Mouse (Mus musculus): ENCODE data around the gene Slc23a2. TPM values are rescaled to one million over a fixed set of nuclear protein-coding genes. Genes with fewer than 3 reads are reported as not detected.

The Slc23a2 gene
- total RNA-seq, 2 experiments from 2014 or later = 93.1 to 96.0 TPM

- peak; percentile 74 to 90 for DNase-seq (ENCODE audit: low spot score in 2 of 2)
- Histone ChIP-seq H3K4me3 (peak within 1 kb of the TSS; percentile 72), H3K27ac (peak within 1 kb of the TSS; percentile 95)
- TF ChIP-seq CTCF (conservative IDR thresholded peaks at IDR 0.05) = no peak; the same call in 1 of the 2 replicates
These were observed 115.1 kb downstream of the Slc23a2 start, which contains the start of gene Rassf2 for GRCm38 (mm10) chr2:132029646-132030417. Rassf2 (minus strand) TSS chr2:132030258.

DNA sequence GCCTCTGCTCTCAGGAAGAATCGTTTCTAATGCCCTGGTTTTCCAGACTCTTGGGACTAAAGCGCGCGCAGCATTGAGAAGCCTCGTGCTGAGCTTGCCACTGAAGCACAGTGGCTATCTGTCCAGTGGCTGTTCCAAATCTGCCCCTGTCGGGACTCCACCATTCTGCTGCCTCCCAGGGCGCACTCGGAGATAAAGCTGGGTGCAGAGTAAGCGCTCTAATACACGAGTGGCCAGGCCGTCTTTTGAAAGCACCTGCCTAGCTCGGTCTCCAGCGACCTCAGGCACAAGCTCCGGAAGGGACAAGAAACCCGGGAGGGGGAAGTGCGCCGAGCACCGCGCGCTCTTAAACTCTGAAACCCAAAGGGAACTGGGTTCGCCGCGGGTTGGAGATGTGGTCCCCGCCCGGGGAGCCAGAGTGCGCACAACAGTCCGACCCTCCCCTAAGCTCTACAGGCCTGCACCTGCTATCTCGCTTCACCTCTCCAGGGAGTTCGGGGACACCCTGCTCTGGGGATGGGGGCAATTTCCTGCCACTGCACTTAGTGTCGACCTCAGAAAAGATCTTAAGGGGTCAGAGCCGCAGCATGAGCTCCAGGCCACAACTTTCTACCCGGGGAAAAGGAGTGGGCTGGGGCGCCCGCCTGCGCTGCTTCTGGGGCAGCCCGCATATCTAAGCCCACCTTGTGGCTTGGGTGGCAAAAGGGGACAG is 115.9 kb downstream of the Slc23a2 start:
- H3K4me3 ChIP-seq = peak overlapping the region; percentile 72
- H3K27ac ChIP-seq = peak overlapping the region; percentile 95
- DNase-seq (ENCODE audit: low spot score in 2 of 2) = no peak
- no peak for TF ChIP-seq CTCF (conservative IDR thresholded peaks at IDR 0.05)

GRCm38 (mm10) chr2:132028107-132028506 is 116.8 kb downstream of the Slc23a2 start:
- peak overlapping the region; percentile 95 for H3K27ac ChIP-seq
- TF ChIP-seq CTCF (conservative IDR thresholded peaks at IDR 0.05) = no peak
- H3K4me3 ChIP-seq = peak overlapping the region; percentile 72

GRCm38 (mm10) chr2:132027366-132027765 is 117.5 kb downstream of the Slc23a2 start:
- no peak for TF ChIP-seq CTCF (conservative IDR thresholded peaks at IDR 0.05)
- H3K27ac ChIP-seq = peak overlapping the region; percentile 36; the same call in 1 of the 2 replicates
- H3K4me3 ChIP-seq = no peak overlapping the region
- no peak for DNase-seq (ENCODE audit: low spot score in 2 of 2)

More at GRCm38 (mm10) chr2:132028107-132028506, 116.8 kb downstream of the Slc23a2 start:
- no peak for DNase-seq (ENCODE audit: low spot score in 2 of 2)

DNA sequence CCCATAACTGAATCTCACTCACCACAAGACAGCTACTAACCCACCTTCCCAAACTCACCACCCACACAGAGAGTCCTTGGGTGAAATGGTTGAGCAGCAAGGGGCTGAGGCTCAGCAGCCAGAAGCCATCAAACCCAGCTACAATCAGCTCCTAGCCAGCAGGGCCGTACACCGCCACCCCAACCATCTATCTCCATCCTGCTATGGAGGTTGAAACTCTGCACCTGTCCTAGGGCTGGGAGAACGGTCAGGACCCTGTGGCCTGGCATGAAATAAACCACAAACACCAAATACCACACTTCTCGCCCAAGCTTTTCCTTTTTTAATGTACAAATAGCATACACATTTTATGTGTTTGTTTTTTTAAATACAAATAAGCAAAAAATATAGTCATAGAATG is 120.9 kb downstream of the Slc23a2 start:
- Histone ChIP-seq H3K27ac (no peak overlapping the region), H3K4me3 (no peak overlapping the region)
- TF ChIP-seq CTCF (conservative IDR thresholded peaks at IDR 0.05) = no peak
- no peak for DNase-seq (ENCODE audit: low spot score in 2 of 2)

DNA sequence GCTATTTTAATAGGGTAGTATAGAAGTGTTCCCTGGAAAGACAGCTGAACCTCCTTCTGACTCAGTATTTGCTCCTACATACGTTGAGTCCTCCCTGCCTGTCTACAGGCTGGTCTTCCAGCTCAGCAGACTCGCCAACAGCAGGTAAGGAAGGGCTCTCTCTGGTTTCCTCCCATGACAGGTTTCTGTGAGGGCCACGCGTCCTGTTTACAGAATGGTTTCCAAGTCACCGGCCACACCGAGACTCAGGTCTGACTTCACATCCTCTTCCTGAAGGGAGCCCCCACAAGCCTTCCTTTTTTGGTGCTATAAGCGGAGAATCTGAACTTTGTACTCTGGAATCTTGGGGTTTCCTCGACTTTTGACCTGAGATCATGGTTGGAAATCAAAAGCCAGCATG is 122.3 kb downstream of the Slc23a2 start:
- Histone ChIP-seq H3K4me3 (no peak overlapping the region), H3K27ac (no peak overlapping the region)
- no peak for DNase-seq (ENCODE audit: low spot score in 2 of 2)
- no peak for TF ChIP-seq CTCF (conservative IDR thresholded peaks at IDR 0.05)

DNA sequence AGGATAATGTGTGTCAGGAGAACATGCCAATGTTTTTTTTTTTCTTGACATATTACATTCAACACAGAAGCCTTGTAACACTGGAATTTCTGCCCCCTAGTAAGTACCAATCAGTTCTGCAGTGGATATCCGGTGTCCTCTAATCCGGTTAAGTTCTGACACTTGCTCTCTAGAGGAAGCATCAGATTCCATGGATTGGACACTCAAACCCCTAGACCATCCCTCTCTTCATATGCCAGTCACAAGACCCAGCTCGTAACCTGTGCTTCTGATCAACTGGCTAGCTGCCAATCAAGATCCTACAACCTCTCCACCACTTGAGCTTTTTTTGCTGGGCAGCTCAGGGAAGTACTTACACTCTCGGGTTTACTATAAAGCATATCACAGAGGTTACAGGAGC is 123.3 kb downstream of the Slc23a2 start:
- DNase-seq (ENCODE audit: low spot score in 2 of 2) = no peak
- no peak overlapping the region; the same call in 1 of the 2 replicates for H3K27ac ChIP-seq
- no peak for TF ChIP-seq CTCF (conservative IDR thresholded peaks at IDR 0.05)
- no peak overlapping the region for H3K4me3 ChIP-seq

- no peak overlapping the region for H3K4me3 ChIP-seq
- no peak for DNase-seq (ENCODE audit: low spot score in 2 of 2)
- peak overlapping the region; percentile 33 for H3K27ac ChIP-seq
- TF ChIP-seq CTCF (conservative IDR thresholded peaks at IDR 0.05) = no peak
These were observed 123.8 kb downstream of the Slc23a2 start for GRCm38 (mm10) chr2:132020991-132021541.

GRCm38 (mm10) chr2:132020420-132020819 is 124.5 kb downstream of the Slc23a2 start:
- Histone ChIP-seq H3K27ac (peak overlapping the region; percentile 33; the same call in 1 of the 2 replicates), H3K4me3 (no peak overlapping the region)
- no peak for DNase-seq (ENCODE audit: low spot score in 2 of 2)
- no peak for TF ChIP-seq CTCF (conservative IDR thresholded peaks at IDR 0.05)

- no peak for TF ChIP-seq CTCF (conservative IDR thresholded peaks at IDR 0.05)
- no peak overlapping the region for H3K4me3 ChIP-seq
These were observed 125.5 kb downstream of the Slc23a2 start for GRCm38 (mm10) chr2:132019372-132019811.

DNA sequence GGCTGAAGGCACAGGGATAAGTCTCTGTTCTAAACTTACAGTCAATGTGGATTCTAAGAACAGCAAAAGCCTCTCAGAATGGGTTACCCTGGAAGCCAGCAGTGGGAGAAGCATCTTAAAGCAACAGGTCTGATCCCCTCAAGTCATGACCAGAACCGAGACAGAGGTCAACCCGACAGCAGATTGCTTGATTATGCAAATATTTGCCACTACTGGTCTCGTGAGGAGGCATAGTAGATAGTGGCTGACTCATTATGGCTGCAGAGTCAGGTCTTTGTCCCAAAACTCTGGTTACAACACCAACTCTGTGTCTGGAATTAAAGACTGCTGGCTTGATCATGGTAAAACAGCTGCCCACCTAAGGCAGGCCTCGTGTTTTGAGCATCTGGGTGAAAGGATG is 126.8 kb downstream of the Slc23a2 start:
- peak overlapping the region; percentile 74; the same call in 1 of the 2 replicates for H3K27ac ChIP-seq
- H3K4me3 ChIP-seq = no peak overlapping the region
- no peak for TF ChIP-seq CTCF (conservative IDR thresholded peaks at IDR 0.05)
- no peak for DNase-seq (ENCODE audit: low spot score in 2 of 2)

More at GRCm38 (mm10) chr2:132019372-132019811, 125.5 kb downstream of the Slc23a2 start:
- peak overlapping the region; percentile 74; the same call in 1 of the 2 replicates for H3K27ac ChIP-seq
- no peak for DNase-seq (ENCODE audit: low spot score in 2 of 2)

GRCm38 (mm10) chr2:132017611-132018010 is 127.3 kb downstream of the Slc23a2 start:
- no peak for DNase-seq (ENCODE audit: low spot score in 2 of 2)
- no peak for TF ChIP-seq CTCF (conservative IDR thresholded peaks at IDR 0.05)
- H3K4me3 ChIP-seq = no peak overlapping the region
- H3K27ac ChIP-seq = peak overlapping the region; percentile 74; the same call in 1 of the 2 replicates

- no peak overlapping the region for H3K4me3 ChIP-seq
- no peak for TF ChIP-seq CTCF (conservative IDR thresholded peaks at IDR 0.05)
- no peak overlapping the region for H3K27ac ChIP-seq
- no peak for DNase-seq (ENCODE audit: low spot score in 2 of 2)
These were observed 128.9 kb downstream of the Slc23a2 start for GRCm38 (mm10) chr2:132016034-132016433.
